Mouse (Mus musculus) forebrain, postnatal 0 days (tissue): ENCODE measurements around the gene Phf14. TPM values are rescaled to one million over a fixed set of nuclear protein-coding genes. Genes with fewer than 3 reads are reported as not detected.

ENCODE experiments used
- ATAC-seq: fragments of 200-750 bp; cut with Nextera tagmentation; 2 replicates; pipeline ENCODE4 v1.8.0; 2017; ENCODE audit warnings: mild to moderate bottlenecking, moderate library complexity
- DNase-seq: peaks from one replicate; pipeline ENCODE4 v3.0.0-alpha.2; 2015
- H3K27ac ChIP-seq: fragments of 300-500 bp; sonication (generic); 2 replicates; pipeline ENCODE4 v1.5.1; 2014; ENCODE audit warnings: low read depth, mild to moderate bottlenecking, antibody characterized with exemption, low read length, moderate library complexity, mixed read lengths
- H3K27me3 ChIP-seq: fragments of 300-500 bp; sonication (generic); 2 replicates; pipeline ENCODE4 v1.6.1; 2014; ENCODE audit warnings: mild to moderate bottlenecking, low read length, mixed read lengths; ENCODE audit not compliant: insufficient read depth
- H3K36me3 ChIP-seq: fragments of 300-500 bp; sonication (generic); 2 replicates; pipeline ENCODE4 v1.6.1; 2014; ENCODE audit warnings: mild to moderate bottlenecking, moderate library complexity; ENCODE audit not compliant: insufficient read depth
- H3K4me1 ChIP-seq: fragments of 300-500 bp; sonication (generic); 2 replicates; pipeline ENCODE4 v1.6.1; 2014; ENCODE audit warnings: antibody characterized with exemption; ENCODE audit not compliant: insufficient read depth
- H3K4me2 ChIP-seq: fragments of 300-500 bp; sonication (generic); 2 replicates; pipeline ENCODE4 v1.6.1; 2014; ENCODE audit warnings: low read depth, mild to moderate bottlenecking, moderate library complexity
- H3K4me3 ChIP-seq: fragments of 300-500 bp; sonication (generic); 2 replicates; pipeline ENCODE4 v1.5.1; 2014; ENCODE audit warnings: low read depth, low read length, mixed read lengths
- H3K9ac ChIP-seq: fragments of 300-500 bp; sonication (generic); 2 replicates; pipeline ENCODE4 v1.6.1; 2014; ENCODE audit warnings: mild to moderate bottlenecking
- H3K9me3 ChIP-seq: fragments of 300-500 bp; sonication (generic); 2 replicates; pipeline ENCODE4 v1.6.1; 2016; ENCODE audit warnings: low read length
- CTCF ChIP-seq: sonication (generic); IDR thresholded peaks from 2 replicates; pipeline ENCODE4 v1.5.1; 2016; ENCODE audit warnings: antibody characterized with exemption, control low read depth, low read depth
- WGBS: fragments of 180-500 bp; shearing (Covaris S2); extraction: QIAGEN DNeasy Blood & Tissue Kit; methylation state at CpG from one replicate; pipeline ENCODE4 v1.1.7; 2014; 5-methylcytosine and 5-hydroxymethylcytosine counted together
- polyA plus RNA-seq: library from polyadenylated mRNA; unstranded; fragments of >200 nt; fragmentation: Nextera tagmentation; extraction: Ambion mirVana; gene quantifications from 2 replicates; pipeline ENCODE4 v1.2.1, GENCODE M21; 2015
- total RNA-seq: library from RNA; depleted of rRNA; stranded (reverse); fragments of >200 nt; gene quantifications from 2 replicates; pipeline ENCODE4 v1.2.3, GENCODE M21; 2014

The Phf14 gene
- total and polyA plus RNA-seq, 2 experiments from 2014 or later: 71.6 to 168 TPM

GRCm38 (mm10) chr6:11926082-11926595 is 18.5 kb downstream of the Phf14 start:
- ATAC-seq (peak; percentile 88), DNase-seq (peak; percentile 75)
- under 1% methylated on average over 40 of the region's 40 CpGs for WGBS
- no peak for TF ChIP-seq CTCF
- H3K36me3 ChIP-seq: no peaks in the 10 kb centered on the region
- peaks cover 26% of the 10 kb centered on the region; the same call in 1 of the 2 replicates for H3K4me1 ChIP-seq
- peak overlapping the region; percentile 97 for H3K4me3 ChIP-seq
- H3K9me3 ChIP-seq: no peaks in the 10 kb centered on the region
- peak overlapping the region; percentile 99 for H3K9ac ChIP-seq
- H3K4me2 ChIP-seq: peak overlapping the region; percentile 66
- H3K27ac ChIP-seq: peak overlapping the region; percentile 100
- H3K27me3 ChIP-seq: no peaks in the 10 kb centered on the region

GRCm38 (mm10) chr6:11927485-11927884 is 19.9 kb downstream of the Phf14 start:
- no peak for TF ChIP-seq CTCF
- WGBS: 78% methylated on average over 6 of the region's 6 CpGs
- Histone ChIP-seq H3K27me3 (no peaks in the 10 kb centered on the region), H3K27ac (no peak overlapping the region), H3K4me3 (no peak overlapping the region), H3K4me1 (peaks cover 26% of the 10 kb centered on the region; the same call in 1 of the 2 replicates), H3K4me2 (peak overlapping the region; percentile 66; the same call in 1 of the 2 replicates), H3K36me3 (no peaks in the 10 kb centered on the region), H3K9me3 (no peaks in the 10 kb centered on the region), H3K9ac (no peak overlapping the region)
- no peak for DNase-seq
- ATAC-seq: no peak

GRCm38 (mm10) chr6:11933403-11933802 is 25.8 kb downstream of the Phf14 start:
- no peak overlapping the region for H3K27ac ChIP-seq
- H3K4me3 ChIP-seq: no peak overlapping the region
- no peak overlapping the region for H3K9ac ChIP-seq
- H3K4me1 ChIP-seq: peaks cover 5% of the 10 kb centered on the region; the same call in 1 of the 2 replicates
- no peak overlapping the region for H3K4me2 ChIP-seq
- no peak for ATAC-seq
- DNase-seq: no peak
- H3K36me3 ChIP-seq: peaks cover 3% of the 10 kb centered on the region; the same call in 1 of the 2 replicates
- no peak for TF ChIP-seq CTCF
- no peaks in the 10 kb centered on the region for H3K27me3 ChIP-seq
- 93% methylated on average over 7 of the region's 7 CpGs for WGBS
- no peaks in the 10 kb centered on the region for H3K9me3 ChIP-seq

- H3K4me1 ChIP-seq: no peaks in the 10 kb centered on the region
- DNase-seq (no peak), ATAC-seq (no peak)
- no peak overlapping the region for H3K4me3 ChIP-seq
- no peak overlapping the region for H3K27ac ChIP-seq
- H3K4me2 ChIP-seq: no peak overlapping the region
- no peaks in the 10 kb centered on the region for H3K9me3 ChIP-seq
- H3K27me3 ChIP-seq: no peaks in the 10 kb centered on the region
- peaks cover 5% of the 10 kb centered on the region for H3K36me3 ChIP-seq
- no peak for TF ChIP-seq CTCF
- H3K9ac ChIP-seq: no peak overlapping the region
These were observed 33.3 kb downstream of the Phf14 start for GRCm38 (mm10) chr6:11940895-11941294.

GRCm38 (mm10) chr6:11942089-11942488 is 34.5 kb downstream of the Phf14 start:
- Histone ChIP-seq H3K4me2 (no peak overlapping the region), H3K27me3 (no peaks in the 10 kb centered on the region), H3K27ac (no peak overlapping the region), H3K4me1 (no peaks in the 10 kb centered on the region), H3K9me3 (no peaks in the 10 kb centered on the region), H3K9ac (no peak overlapping the region), H3K36me3 (peaks cover 8% of the 10 kb centered on the region), H3K4me3 (no peak overlapping the region)
- WGBS: 88% methylated on average over 4 of the region's 4 CpGs
- no peak for ATAC-seq
- no peak for DNase-seq
- TF ChIP-seq CTCF: no peak

- no peaks in the 10 kb centered on the region for H3K9me3 ChIP-seq
- H3K4me1 ChIP-seq: no peaks in the 10 kb centered on the region
- H3K9ac ChIP-seq: no peak overlapping the region
- H3K4me2 ChIP-seq: no peak overlapping the region
- TF ChIP-seq CTCF: no peak
- 89% methylated on average over 1 of the region's 1 CpGs for WGBS
- DNase-seq (no peak), ATAC-seq (no peak)
- peaks cover 11% of the 10 kb centered on the region for H3K36me3 ChIP-seq
- H3K4me3 ChIP-seq: no peak overlapping the region
- H3K27me3 ChIP-seq: no peaks in the 10 kb centered on the region
- H3K27ac ChIP-seq: no peak overlapping the region
These were observed 40.5 kb downstream of the Phf14 start for GRCm38 (mm10) chr6:11948100-11948499.

- Histone ChIP-seq H3K27me3 (no peaks in the 10 kb centered on the region), H3K36me3 (peaks cover 5% of the 10 kb centered on the region; the same call in 1 of the 2 replicates), H3K27ac (no peak overlapping the region), H3K4me1 (no peaks in the 10 kb centered on the region), H3K4me2 (no peak overlapping the region), H3K4me3 (no peak overlapping the region), H3K9ac (no peak overlapping the region), H3K9me3 (no peaks in the 10 kb centered on the region)
- DNase-seq: no peak
- TF ChIP-seq CTCF: no peak
- no peak for ATAC-seq
- 87% methylated on average over 7 of the region's 7 CpGs for WGBS
These were observed 52.6 kb downstream of the Phf14 start for GRCm38 (mm10) chr6:11960172-11960571.
